Mouse (Mus musculus): ENCODE data around the gene Vnn3. TPM values are rescaled to one million over a fixed set of nuclear protein-coding genes. Genes with fewer than 3 reads are reported as not detected.

The Vnn3 gene
- total RNA-seq (2015) (not detected in 2 replicates), total RNA-seq (2017) (0.21 TPM in 1 of 2 replicates, not detected in the other)

DNA sequence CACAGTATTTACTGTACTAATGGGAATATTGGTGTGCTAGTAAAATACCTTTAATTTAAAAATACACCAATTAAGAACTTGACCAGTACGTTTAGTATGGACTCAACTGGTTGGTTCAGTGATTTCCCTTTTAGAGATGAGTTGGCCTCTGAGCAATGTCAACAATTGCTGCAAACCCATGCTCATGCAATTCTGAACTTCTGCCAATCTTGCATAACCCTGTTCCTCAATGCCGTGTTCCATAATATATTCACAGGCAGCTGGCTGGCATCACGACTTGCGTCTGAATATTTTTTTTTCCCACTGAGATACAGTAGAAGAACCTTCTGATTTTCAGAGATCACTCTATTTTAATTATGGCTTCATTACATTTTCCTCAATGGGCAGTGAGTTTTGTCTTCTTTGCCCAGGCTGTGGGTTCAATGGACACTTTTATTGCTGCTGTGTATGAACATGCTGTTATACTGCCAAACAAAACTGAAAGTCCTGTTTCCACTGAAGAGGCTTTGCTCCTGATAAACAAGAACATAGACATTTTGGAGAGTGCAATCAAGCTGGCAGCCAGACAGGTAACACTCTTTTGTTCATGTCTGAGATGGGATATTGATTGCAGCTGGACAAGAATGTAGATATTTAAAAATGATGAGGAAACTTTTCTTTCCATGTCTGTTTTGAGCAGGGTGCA lies at the start of gene Vnn3:
Vnn3 (plus strand) TSS at position 235 of the 685 bp plus-strand sequence.
- ATAC-seq (replicated peaks; ENCODE audit: poor library complexity): peak; percentile 91

DNA sequence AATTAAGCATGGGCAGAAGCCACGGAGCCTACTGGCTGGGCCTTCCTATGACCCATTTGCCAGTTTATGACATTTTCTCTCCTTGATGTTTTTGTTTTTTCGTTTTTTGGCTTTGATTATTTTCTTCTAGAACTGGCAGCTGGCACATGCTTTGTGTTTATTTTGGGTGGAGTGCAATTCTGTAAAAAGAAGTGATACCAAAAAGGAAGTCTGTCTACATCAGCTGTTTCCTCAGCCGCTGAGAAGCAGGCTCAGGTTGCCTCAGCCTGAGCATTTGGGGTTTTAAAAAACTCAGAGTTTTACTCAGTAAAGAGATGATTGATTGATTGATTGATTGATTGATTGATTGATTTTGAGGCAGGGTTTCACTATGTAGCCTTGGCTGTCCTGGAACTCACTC lies 48.4 kb upstream of the Vnn3 start:
- 0 out of 2 replicates have a peak, but pooled peaks have one; percentile 46 for ATAC-seq (replicated peaks; ENCODE audit: poor library complexity)

DNA sequence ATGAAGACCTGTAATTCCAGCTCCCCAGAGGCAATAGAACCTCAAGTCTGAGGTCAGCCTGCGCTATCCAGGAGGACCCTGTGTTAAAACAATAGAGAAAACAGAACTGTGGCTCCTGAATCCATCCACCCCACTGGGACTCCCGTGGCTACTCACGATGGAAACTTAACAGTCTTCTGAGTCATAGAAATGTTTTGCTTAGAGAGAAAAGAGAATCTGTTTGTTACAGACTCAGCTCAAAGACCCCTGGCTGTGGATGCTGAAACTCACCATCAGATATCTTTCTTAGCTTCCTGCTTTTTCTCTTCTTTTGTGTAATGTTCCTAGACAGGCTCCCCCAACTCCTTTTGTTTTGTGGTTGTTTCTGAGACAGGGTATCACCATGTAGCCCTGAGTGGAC lies 46.6 kb upstream of the Vnn3 start:
- ATAC-seq (replicated peaks; ENCODE audit: poor library complexity): no peak

DNA sequence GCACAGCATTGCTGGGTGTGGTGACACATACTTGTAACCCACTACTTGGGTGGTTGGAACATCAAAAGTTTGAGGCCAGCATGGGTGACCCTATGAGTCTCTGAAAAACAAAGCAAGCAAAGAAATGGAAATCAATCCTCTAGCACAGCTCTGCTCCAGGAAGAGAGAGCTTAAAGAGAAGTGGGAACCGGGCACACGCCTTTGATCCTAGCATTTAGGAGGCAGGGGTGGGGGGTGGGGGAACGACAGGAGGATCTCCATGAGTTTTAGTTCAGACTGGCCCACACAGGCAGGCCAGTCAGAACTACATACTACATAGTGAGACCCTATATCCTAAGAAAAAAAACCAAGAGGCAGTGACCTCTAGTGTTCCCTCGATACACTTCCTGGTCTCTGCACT lies 45.1 kb upstream of the Vnn3 start:
- ATAC-seq (replicated peaks; ENCODE audit: poor library complexity): no peak

DNA sequence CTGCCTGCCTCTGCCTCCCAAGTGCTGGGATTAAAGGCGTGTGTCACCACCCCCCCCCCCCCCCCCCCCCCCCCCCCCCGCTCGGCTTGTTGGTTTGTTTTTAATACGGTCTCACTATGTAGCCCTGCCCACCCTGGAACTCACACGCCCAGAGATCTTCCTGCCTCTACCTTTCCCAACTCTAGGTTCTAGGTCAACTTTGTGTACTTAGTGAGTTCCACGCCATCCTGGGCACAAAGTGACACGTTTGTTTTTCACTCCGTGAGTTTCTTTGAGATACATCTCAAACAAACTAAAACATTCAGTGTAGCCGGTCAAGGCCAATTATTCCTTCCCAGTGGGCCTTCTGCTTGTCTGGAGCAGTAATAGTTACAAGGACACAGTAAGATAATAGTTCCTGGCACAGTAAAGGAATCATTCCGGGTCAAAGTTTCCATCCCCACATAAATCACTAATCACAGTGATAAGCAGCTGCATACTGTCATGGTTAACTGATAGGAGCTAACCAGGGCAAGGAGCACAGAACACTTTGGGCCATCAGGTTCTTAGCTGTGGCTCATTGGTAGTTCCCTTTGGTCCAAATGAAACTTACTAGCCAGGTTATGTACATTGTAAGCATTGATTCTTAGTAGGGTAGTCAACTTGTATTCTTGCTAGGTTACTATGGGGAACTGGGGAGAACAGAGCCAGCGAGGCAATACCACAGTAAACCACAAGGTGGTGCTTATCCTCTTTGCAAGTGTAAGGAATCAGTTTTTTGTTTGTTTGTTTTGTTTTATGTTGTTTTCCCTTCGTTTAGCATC lies 39.4 kb upstream of the Vnn3 start:
- ATAC-seq (replicated peaks; ENCODE audit: poor library complexity): peak; percentile 86

DNA sequence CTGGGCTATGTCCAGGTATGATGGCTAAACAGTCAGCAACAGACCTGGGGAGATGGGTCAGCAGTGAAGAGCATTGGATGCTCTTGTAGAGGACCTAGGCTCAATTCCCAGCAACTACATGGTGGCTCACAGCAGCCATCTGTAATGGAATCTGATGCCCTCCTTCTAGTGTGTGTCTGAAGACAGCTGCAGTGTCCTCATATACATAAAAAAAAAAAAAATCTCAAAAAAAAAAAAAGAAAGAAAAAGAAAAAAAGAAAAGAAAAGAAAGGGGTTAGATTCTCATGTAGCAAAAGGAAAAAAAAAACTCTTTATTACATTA lies 38.9 kb upstream of the Vnn3 start:
- ATAC-seq (replicated peaks; ENCODE audit: poor library complexity): no peak

DNA sequence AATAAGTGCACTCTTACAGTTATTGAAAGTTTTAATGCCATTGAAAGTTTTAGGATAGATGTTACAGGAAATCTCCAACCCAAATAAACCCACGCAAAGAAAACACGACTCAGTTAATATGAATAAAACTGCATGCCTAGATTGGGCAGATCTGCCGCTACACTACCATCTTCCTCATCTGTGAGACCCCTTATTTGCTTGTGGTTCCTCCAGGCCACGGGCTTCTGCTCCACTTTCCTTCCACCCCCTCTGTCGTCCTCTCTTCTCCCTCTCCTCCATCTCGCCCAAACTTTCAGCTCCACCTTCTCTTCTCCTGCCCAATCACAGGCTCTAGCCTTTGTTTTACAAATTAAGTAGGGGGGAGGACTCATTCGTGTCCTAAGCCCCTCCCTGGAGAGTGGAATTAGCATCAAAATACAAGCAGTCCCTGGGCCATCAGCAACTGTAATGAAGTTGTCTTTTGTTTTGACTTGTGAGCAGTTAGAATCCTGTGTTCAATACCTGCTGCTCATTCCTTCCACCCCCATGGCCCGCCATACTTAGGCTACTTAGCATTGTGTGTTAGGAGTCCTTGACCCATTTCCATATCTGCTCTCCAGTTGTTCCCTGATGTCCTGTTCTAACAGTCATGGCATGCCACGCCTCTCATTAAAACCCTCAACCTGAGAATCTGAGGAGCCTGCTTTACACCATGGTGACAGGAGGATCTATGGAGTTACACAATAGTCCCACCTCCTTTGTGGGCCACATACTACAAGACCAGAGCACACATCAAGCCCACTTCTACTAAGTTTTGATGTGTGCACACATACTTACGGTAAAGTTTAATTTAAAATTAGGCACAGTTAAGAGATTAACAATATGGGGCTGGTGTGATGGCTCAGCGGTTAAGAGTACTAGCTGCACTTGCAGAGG lies 38.2 kb upstream of the Vnn3 start:
- no peak for ATAC-seq (replicated peaks; ENCODE audit: poor library complexity)

DNA sequence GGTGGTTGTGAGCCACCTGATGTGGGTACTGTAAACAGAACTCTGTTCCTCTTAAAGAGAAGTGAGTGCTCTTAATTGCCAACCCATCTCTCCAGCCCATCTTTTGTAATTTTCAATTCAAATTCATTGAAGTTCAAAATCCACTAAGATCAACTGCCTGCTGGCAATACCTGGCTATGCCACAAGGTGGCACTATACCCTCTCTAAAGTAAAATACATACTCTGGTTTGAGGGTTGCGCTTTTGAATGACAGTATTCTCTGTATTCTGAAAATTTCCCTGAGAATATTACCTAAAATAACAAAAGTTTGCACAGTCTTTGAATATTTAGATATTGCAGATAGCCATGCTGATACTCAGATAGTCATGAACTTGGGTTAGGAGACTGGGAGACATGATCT lies 36.1 kb upstream of the Vnn3 start:
- ATAC-seq (replicated peaks; ENCODE audit: poor library complexity): peak; percentile 78

DNA sequence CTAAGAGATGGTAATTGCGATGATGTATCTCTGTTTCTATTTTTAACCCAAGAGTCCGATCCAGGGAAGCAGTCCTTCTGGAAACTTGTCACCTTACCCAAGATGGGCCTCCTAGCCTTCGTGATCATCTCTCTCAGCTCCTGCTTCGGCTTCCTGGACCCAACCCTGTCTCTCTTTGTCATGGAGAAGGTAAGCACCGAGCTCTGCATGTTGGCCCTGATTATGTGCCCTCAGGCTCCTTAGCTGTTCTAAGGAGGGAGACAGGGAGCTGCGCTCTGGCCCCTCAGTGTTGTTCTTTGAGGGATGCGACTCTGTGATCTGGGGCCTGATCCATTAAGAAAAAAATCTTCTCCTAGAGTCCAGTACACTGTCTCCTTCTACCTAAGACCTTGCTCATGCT lies 35.0 kb upstream of the Vnn3 start:
- ATAC-seq (replicated peaks; ENCODE audit: poor library complexity): no peak

DNA sequence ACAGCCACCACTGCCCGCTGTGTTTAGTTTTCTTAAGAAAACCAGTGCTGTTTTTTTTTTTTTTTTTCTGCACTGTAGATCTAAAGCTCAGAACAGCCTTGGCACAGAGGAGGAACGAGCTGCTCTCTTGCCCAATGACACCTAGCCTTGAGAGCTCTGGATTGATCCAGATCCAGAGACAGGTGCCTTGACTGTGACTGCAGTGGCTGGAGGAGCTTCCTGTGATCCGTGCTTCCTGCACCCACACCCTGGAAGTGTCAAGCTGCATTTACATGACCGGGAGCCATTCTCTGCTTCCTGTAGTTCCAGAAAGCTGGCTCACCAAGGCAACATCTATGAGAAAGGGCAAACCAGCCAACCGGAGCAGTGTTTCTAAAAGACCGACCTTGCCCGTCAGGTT lies 24.7 kb upstream of the Vnn3 start:
- ATAC-seq (replicated peaks; ENCODE audit: poor library complexity): no peak

DNA sequence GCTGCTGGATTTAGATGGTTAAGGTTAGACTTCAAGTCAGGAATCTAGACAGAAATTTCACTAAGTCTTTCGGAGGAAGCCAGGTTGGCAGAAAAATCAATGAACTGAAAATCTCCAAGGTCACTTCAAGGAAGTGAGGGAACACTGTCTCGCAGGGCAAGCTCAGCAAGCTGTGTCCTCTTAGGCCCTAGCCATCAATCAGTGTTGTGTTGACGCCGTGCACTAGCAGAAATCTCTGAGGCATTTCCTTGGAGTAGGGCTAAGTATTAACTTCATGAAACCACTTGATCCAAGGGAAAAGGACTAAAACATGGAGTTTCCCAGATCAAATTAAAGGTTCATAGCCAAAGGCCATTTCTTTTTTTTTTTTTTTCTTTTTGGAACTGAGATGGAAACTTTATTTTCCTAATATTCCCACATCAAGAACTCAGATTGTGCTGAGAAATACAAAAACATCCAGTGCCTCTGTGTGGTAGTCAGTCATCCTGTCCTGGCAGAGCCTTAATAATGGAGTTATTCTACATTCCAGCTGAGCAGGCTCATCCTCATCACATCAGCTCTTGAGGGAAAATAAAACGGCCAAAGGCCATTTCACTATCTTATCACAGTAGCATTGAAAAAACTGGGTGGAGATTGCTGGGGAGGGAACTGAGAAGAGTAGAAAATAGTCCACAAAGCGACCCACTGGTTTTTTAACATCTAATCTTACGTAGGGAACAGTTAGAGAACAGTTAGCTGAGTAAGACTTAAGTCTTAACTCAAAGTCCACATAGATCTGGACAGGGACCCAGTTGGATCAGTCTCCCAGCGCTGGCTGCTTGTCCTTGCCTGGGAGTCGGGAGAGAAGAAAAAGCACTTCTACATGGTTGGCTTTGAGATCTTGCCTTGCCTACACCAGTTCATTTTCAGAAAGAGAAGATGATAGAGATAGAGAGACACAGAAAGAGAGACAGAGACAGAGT lies 15.0 kb upstream of the Vnn3 start:
- no peak for ATAC-seq (replicated peaks; ENCODE audit: poor library complexity)

DNA sequence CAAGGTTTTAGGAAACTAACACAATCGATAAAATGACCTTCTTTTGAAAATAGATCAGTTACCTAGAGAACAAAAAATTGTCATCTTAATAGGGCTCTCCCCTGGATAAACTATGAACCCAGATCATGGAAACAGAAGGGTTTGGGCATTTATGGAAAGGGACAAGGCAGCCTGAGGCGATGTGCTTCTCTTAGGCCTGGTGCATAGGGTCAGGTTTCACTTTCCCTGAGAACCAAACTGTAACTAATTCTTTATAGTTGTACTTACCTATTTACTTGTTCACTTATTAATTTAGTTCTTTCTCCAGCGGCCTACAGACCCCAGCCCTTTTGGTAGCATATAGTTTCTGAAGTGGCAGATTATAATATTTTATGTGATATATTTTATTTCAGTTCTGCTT lies 14.1 kb upstream of the Vnn3 start:
- no peak for ATAC-seq (replicated peaks; ENCODE audit: poor library complexity)

DNA sequence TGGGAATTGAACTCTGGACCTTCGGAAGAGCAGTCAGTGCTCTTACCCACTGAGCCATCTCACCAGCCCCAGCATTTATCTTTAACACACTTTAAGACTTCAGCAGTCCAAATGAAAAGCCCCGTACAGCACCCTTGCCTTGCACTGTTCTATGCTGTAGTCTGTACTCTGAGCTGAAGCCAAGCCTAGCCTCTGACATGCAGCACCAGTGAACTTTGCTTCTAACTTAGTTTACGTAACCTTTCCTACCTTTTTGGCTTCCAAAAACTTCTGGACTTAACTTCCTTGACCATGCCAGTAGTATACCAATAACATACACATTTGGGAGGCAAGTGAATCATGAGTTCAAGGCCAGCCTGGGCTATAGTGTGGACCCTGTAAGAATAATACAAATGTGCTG lies 12.4 kb upstream of the Vnn3 start:
- no peak for ATAC-seq (replicated peaks; ENCODE audit: poor library complexity)

DNA sequence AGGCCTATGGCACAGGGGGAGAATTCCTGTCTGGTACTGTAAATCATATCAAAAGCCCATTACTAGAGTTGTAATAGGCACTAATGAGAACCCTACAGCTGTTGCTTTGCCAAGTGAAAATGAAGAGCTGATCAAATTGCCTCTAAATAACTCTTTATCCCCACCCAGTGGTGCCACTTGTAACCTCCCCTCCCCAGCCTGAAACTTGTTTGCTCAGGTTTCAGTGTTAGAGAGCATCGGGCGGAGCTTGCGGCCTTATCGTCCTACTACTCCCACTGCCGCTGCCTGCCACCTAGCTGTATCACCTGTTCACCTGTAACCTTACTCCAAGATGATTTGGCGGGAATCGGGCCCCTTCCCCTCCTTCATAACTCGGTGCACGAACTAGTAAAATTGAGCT lies 11.9 kb upstream of the Vnn3 start:
- ATAC-seq (replicated peaks; ENCODE audit: poor library complexity): no peak; the same call in 1 of the 2 replicates

DNA sequence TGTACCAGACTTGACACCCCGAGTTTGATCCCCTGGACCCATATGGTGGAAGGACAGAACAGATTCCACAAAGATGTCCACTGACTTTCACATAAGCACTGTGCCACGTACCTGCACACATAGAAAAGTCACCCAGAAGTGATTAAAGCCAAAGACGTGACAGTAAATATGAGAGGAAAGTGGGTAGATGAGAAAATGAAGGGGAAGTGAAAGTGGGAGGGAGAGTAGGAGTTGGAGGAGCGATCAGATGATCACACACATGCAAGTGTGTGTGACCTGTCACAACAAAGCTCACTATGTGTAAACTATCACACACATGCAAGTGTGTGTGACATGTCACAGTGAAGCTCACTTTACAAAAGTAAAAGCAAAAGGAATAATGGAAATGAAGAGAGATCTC lies 10.8 kb upstream of the Vnn3 start:
- ATAC-seq (replicated peaks; ENCODE audit: poor library complexity): peak; percentile 78

DNA sequence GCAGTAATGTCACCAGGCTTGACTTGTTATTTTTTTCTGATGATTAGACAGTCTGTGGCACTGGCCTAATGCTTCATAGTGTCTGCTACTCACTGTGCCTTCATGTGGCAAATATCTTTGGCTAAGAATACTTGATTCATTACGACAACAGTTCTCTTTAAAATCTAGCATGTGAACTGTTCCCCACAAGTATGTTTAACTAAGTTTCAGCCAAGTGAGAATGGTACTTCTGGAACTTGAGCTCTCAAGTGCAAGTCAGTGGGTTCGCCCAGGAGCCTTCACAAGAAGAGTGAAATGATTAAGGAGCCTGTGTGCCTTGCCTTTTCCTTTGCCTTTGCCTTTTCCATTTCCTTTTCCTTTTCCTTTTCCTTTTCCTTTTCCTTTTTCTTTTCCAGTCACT lies 834 bp downstream of the Vnn3 start:
- no peak for ATAC-seq (replicated peaks; ENCODE audit: poor library complexity)

DNA sequence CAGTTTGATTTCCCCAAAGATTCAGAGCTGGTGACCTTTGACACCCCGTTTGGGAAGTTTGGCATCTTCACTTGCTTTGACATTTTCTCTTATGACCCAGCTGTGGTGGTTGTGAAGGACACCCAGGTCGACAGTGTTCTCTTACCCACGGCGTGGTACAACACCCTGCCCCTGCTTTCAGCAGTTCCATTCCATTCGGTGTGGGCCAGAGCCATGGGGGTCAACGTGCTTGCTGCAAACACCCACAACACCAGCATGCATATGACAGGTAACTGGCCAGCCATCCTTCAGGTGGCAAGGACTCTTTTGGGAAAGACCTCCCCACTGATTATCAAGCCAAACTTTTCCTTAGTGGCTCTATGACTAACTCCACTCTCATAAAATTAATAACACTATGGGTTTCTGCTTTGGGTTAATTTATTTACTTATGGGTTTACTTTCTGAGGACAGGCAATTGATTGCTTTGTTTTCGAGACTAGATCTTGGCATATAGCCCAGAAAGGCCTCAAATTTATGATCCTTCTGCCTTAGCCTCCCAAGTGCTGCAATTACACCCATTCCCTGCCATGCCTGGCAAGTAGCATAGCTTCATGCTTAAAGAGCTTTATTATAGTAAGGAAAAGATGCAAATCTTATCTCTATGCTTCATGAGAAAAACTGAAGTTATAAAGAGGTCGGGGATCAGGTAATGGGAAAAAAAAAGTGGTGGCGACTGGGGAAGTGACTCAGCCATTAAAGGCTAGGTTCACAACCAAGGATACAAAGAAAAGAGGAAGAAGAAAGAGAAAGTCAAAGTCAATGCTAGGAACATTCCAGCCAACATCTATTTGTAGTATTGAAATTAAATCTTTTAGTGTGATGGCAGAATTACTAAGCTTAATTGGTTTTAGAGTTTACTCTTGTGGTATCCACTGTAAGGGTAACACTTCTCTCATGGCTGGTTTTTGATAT lies 13.4 kb downstream of the Vnn3 start:
- peak; percentile 72 for ATAC-seq (replicated peaks; ENCODE audit: poor library complexity)

DNA sequence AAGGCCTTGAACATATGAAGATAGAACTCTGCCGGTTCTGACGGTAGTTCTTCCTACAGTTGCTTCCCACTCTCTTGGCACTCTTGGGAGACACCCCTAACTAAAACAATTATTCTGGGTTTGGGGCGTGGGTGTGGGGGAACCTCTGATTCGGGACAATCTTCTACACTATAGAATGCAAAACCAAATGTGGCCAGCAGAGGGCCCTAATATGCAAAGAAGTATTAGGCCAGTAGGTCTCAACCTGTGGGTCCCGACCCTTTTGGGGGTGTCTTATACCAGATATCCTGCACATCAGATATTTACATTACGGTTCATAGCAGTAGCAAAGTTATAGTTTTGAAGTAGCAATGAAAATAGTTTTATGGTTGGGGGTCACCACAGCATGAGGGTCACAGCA lies 29.4 kb downstream of the Vnn3 start:
- ATAC-seq (replicated peaks; ENCODE audit: poor library complexity): peak; percentile 57; the same call in 1 of the 2 replicates

DNA sequence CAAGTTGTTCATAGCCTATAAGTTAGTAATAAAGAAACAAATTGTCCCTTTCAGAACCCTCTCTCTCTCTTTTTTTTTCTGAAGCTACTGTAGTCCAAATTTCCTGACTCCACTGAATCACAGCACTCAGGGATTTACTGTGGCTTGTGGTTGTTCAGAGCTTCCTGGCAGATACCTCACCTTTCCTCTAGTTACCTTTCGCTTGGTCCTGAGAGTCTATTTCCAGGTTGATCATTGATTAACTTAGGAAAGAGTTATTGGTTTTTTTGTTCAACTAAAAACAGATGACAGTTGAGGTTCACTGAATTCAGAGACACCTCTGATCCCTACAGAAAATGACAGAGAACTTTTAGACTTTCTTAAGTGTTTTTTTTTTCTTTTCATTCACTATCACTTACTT lies 33.6 kb downstream of the Vnn3 start:
- no peak for ATAC-seq (replicated peaks; ENCODE audit: poor library complexity)
